Mouse (Mus musculus): ENCODE results near the gene Rpl18a.

DNA sequence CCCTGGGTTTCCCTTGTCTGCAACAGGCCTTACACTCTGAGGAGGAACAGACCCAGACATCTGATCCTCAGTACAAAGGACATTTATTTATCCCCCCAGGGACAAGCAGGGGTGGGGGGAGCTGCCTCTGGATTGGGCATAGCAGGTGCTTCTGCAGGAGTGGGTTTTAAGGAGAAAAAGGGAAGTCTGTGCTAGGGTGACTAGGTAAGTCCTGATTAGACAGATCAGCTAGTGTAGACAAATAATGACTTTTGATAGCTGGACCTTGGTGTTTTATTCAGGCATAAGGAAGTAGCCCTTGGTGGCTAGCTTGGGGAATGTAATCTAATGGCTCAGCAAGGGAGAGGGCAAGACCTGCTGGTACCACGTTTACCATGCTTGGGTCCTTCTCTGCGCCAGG is 2.0 kb upstream of the Rpl18a start:
- TF ChIP-seq CTCF (IDR thresholded peaks at IDR 0.05; ENCODE audit: borderline replicate concordance, insufficient read depth, low read length) (no peak), POLR2A (IDR thresholded peaks at IDR 0.05; ENCODE audit: low read depth, low read length) (no peak)
